Mouse (Mus musculus): ENCODE results near the gene Ccnd1. TPM values are rescaled to one million over a fixed set of nuclear protein-coding genes. Genes with fewer than 3 reads are reported as not detected.
A peak's percentile ranks its signal among the peaks of the same experiment; 100 is the strongest.
"Not testable (repeated sequence)": the region's sequence is repeated elsewhere in the genome, so short reads cannot be mapped to it uniquely, and the experiment has no call there.

Ccnd1 gene
- polyA plus RNA-seq, 1 experiment from 2014 or later: 36.8 TPM

- H3K36me3 ChIP-seq: no peaks in the 10 kb centered on the region
- peak; percentile 51 for DNase-seq
- peak; percentile 53; the same call in 1 of the 2 replicates for ATAC-seq (ENCODE audit: low read depth)
- H3K4me3 ChIP-seq (replicated peaks): peak overlapping the region; percentile 25; the same call in 1 of the 2 replicates
- H3K9ac ChIP-seq: peak overlapping the region; percentile 33; the same call in 1 of the 2 replicates
- H3K27me3 ChIP-seq: peaks cover 33% of the 10 kb centered on the region
- no peak overlapping the region for H3K27ac ChIP-seq
- H3K4me2 ChIP-seq: peak overlapping the region; percentile 47
- no peaks in the 10 kb centered on the region for H3K9me3 ChIP-seq (replicated peaks)
- WGBS (ENCODE audit: insufficient replicate concordance): 10% methylated on average over 28 of the region's 28 CpGs
- peaks cover 9% of the 10 kb centered on the region for H3K4me1 ChIP-seq (replicated peaks)
Observed at GRCm38 (mm10) chr7:144906708-144907397, 32.9 kb downstream of the Ccnd1 start.

- H3K27ac ChIP-seq; H3K4me1 ChIP-seq (replicated peaks); H3K36me3 ChIP-seq; H3K4me3 ChIP-seq (replicated peaks); H3K9me3 ChIP-seq (replicated peaks); DNase-seq; H3K9ac ChIP-seq; ATAC-seq (ENCODE audit: low read depth); H3K4me2 ChIP-seq: not testable (repeated sequence)
- H3K27me3 ChIP-seq: peaks cover 43% of the 10 kb centered on the region
- 73% methylated on average over 3 of the region's 3 CpGs for WGBS (ENCODE audit: insufficient replicate concordance)
Observed at GRCm38 (mm10) chr7:144905514-144905913, 34.2 kb downstream of the Ccnd1 start.

- H3K4me2 ChIP-seq: no peak overlapping the region
- H3K9ac ChIP-seq: no peak overlapping the region
- H3K36me3 ChIP-seq: no peaks in the 10 kb centered on the region
- H3K27ac ChIP-seq: no peak overlapping the region
- DNase-seq (no peak), ATAC-seq (ENCODE audit: low read depth) (no peak)
- H3K27me3 ChIP-seq: peaks cover 93% of the 10 kb centered on the region
- no peak overlapping the region for H3K4me3 ChIP-seq (replicated peaks)
- 63% methylated on average over 6 of the region's 6 CpGs for WGBS (ENCODE audit: insufficient replicate concordance)
- peaks cover 33% of the 10 kb centered on the region for H3K4me1 ChIP-seq (replicated peaks)
- no peaks in the 10 kb centered on the region for H3K9me3 ChIP-seq (replicated peaks)
Observed at GRCm38 (mm10) chr7:144898506-144898905, 41.2 kb downstream of the Ccnd1 start.

GRCm38 (mm10) chr7:144896294-144897218 lies 43.2 kb downstream of the Ccnd1 start, which contains the start of gene Fgf15:
TSS of gene Fgf15 (plus strand) at chr7:144896531.
- H3K9ac ChIP-seq: peak within 1 kb of the TSS; percentile 23; the same call in 1 of the 2 replicates
- WGBS (ENCODE audit: insufficient replicate concordance): 1% methylated on average over 65 of the region's 65 CpGs
- peak within 1 kb of the TSS; percentile 52 for H3K4me3 ChIP-seq (replicated peaks)
- 0 out of 2 replicates have a peak, but pooled peaks have one; percentile 39 for ATAC-seq (ENCODE audit: low read depth)
- H3K9me3 ChIP-seq (replicated peaks): no peaks in the 10 kb centered on the region
- no peaks in the 10 kb centered on the region for H3K36me3 ChIP-seq
- no peak for DNase-seq
- H3K27me3 ChIP-seq: peaks cover 83% of the 10 kb centered on the region
- H3K4me2 ChIP-seq: peak within 1 kb of the TSS; percentile 74
- peaks cover 33% of the 10 kb centered on the region for H3K4me1 ChIP-seq (replicated peaks)
- H3K27ac ChIP-seq: no peak within 1 kb of the TSS

- no peak overlapping the region for H3K27ac ChIP-seq
- peak; percentile 59 for DNase-seq
Observed at GRCm38 (mm10) chr7:144895305-144896111, 44.2 kb downstream of the Ccnd1 start.

GRCm38 (mm10) chr7:144894706-144895105 lies 45.0 kb downstream of the Ccnd1 start:
- no peak overlapping the region for H3K27ac ChIP-seq
- H3K4me1 ChIP-seq (replicated peaks): peaks cover 33% of the 10 kb centered on the region
- H3K36me3 ChIP-seq: no peaks in the 10 kb centered on the region
- peaks cover 77% of the 10 kb centered on the region for H3K27me3 ChIP-seq
- no peak for DNase-seq
- peak overlapping the region; percentile 74 for H3K4me2 ChIP-seq
- H3K4me3 ChIP-seq (replicated peaks): no peak overlapping the region
- no peak overlapping the region for H3K9ac ChIP-seq
- 13% methylated on average over 4 of the region's 4 CpGs for WGBS (ENCODE audit: insufficient replicate concordance)
- no peak for ATAC-seq (ENCODE audit: low read depth)
- no peaks in the 10 kb centered on the region for H3K9me3 ChIP-seq (replicated peaks)

More at GRCm38 (mm10) chr7:144895305-144896111, 44.2 kb downstream of the Ccnd1 start:
- Histone ChIP-seq H3K4me2 (peak overlapping the region; percentile 74), H3K36me3 (no peaks in the 10 kb centered on the region), H3K27me3 (peaks cover 81% of the 10 kb centered on the region), H3K4me3 (replicated peaks) (peak overlapping the region; percentile 52), H3K9me3 (replicated peaks) (no peaks in the 10 kb centered on the region), H3K4me1 (replicated peaks) (peaks cover 33% of the 10 kb centered on the region), H3K9ac (peak overlapping the region; percentile 23; the same call in 1 of the 2 replicates)
- under 1% methylated on average over 37 of the region's 37 CpGs for WGBS (ENCODE audit: insufficient replicate concordance)
- ATAC-seq (ENCODE audit: low read depth): peak; percentile 66

- no peak overlapping the region for H3K9ac ChIP-seq
- no peaks in the 10 kb centered on the region for H3K36me3 ChIP-seq
- no peak overlapping the region for H3K4me3 ChIP-seq (replicated peaks)
- peaks cover 77% of the 10 kb centered on the region for H3K27me3 ChIP-seq
- DNase-seq (no peak), ATAC-seq (ENCODE audit: low read depth) (no peak)
- H3K27ac ChIP-seq: no peak overlapping the region
- H3K4me1 ChIP-seq (replicated peaks): peaks cover 33% of the 10 kb centered on the region
- 7% methylated on average over 5 of the region's 5 CpGs for WGBS (ENCODE audit: insufficient replicate concordance)
- H3K4me2 ChIP-seq: 0 out of 2 replicates have a peak overlapping the region, but pooled peaks have one; percentile 74
- no peaks in the 10 kb centered on the region for H3K9me3 ChIP-seq (replicated peaks)
Observed at GRCm38 (mm10) chr7:144894191-144894590, 45.5 kb downstream of the Ccnd1 start.

- WGBS (ENCODE audit: insufficient replicate concordance): 40% methylated on average over 6 of the region's 6 CpGs
- H3K27me3 ChIP-seq: peaks cover 72% of the 10 kb centered on the region
Observed at GRCm38 (mm10) chr7:144892322-144892721, 47.4 kb downstream of the Ccnd1 start.

GRCm38 (mm10) chr7:144891863-144892262 lies 47.9 kb downstream of the Ccnd1 start:
- peaks cover 71% of the 10 kb centered on the region for H3K27me3 ChIP-seq
- H3K9me3 ChIP-seq (replicated peaks): no peaks in the 10 kb centered on the region
- WGBS (ENCODE audit: insufficient replicate concordance): 67% methylated on average over 2 of the region's 2 CpGs
- H3K4me2 ChIP-seq: no peak overlapping the region
- no peaks in the 10 kb centered on the region for H3K36me3 ChIP-seq
- ATAC-seq (ENCODE audit: low read depth): no peak
- no peak for DNase-seq
- H3K27ac ChIP-seq: no peak overlapping the region
- H3K4me1 ChIP-seq (replicated peaks): peaks cover 24% of the 10 kb centered on the region
- no peak overlapping the region for H3K4me3 ChIP-seq (replicated peaks)
- H3K9ac ChIP-seq: no peak overlapping the region

More at GRCm38 (mm10) chr7:144892322-144892721, 47.4 kb downstream of the Ccnd1 start:
- Histone ChIP-seq H3K4me3 (replicated peaks) (no peak overlapping the region), H3K36me3 (no peaks in the 10 kb centered on the region), H3K9ac (no peak overlapping the region), H3K27ac (no peak overlapping the region), H3K4me1 (replicated peaks) (peaks cover 26% of the 10 kb centered on the region), H3K9me3 (replicated peaks) (no peaks in the 10 kb centered on the region), H3K4me2 (no peak overlapping the region)
- DNase-seq: no peak
- no peak for ATAC-seq (ENCODE audit: low read depth)

- H3K4me3 ChIP-seq (replicated peaks); H3K27ac ChIP-seq; ATAC-seq (ENCODE audit: low read depth); H3K9me3 ChIP-seq (replicated peaks); DNase-seq; H3K36me3 ChIP-seq; H3K9ac ChIP-seq; H3K4me2 ChIP-seq: not testable (repeated sequence)
- Histone ChIP-seq H3K4me1 (replicated peaks) (peaks cover 12% of the 10 kb centered on the region), H3K27me3 (peaks cover 59% of the 10 kb centered on the region)
- WGBS (ENCODE audit: insufficient replicate concordance): 73% methylated on average over 1 of the region's 1 CpGs
Observed at GRCm38 (mm10) chr7:144890661-144891060, 49.1 kb downstream of the Ccnd1 start.
